In genomic region chr14:57961861-57962260, GRCm38 (mm10) we compare ENCODE assay signal across 17 mouse cellular contexts. TPM values are rescaled to one million over a fixed set of nuclear protein-coding genes. Genes with fewer than 3 reads are reported as not detected.
DNase-seq lines count a peak whose midpoint lies in the region; ATAC-seq and TF ChIP-seq lines count a peak whose summit lies in the region.
"Had no signal": no experiment of that assay in that cellular context is flagged by ENCODE, and none has a peak within 500 bp of the region (broad histone marks: within the 10 kb centered on the region; RNA-seq: fewer than 3 reads in every experiment).

No protein-coding gene starts in this region.

- H3K9ac ChIP-seq in kidney, embryonic 15.5 days: no peak overlapping the region
- no peak overlapping the region for H3K9ac ChIP-seq in midbrain, embryonic 15.5 days
- H3K9ac ChIP-seq: embryonic facial prominence, embryonic 12.5 days; liver, embryonic 14.5 days; midbrain, embryonic 12.5 days had no signal

- H3K4me1 ChIP-seq in kidney, adult 2 months (ENCODE audit: control insufficient read depth, insufficient read depth, low read length): peaks cover 8% of the 10 kb centered on the region; the same call in 1 of the 2 replicates
- H3K4me1 ChIP-seq in kidney, embryonic 15.5 days: no peaks in the 10 kb centered on the region
- no peaks in the 10 kb centered on the region for H3K4me1 ChIP-seq in cerebellum, adult 2 months (ENCODE audit: control insufficient read depth, insufficient read depth, low read length)
- H3K4me1 ChIP-seq in midbrain, embryonic 15.5 days: no peaks in the 10 kb centered on the region
- H3K4me1 ChIP-seq: embryonic facial prominence, embryonic 12.5 days; midbrain, embryonic 12.5 days had no signal

- TF ChIP-seq CTCF in kidney, adult 2 months (conservative IDR thresholded peaks at IDR 0.05; ENCODE audit: insufficient read depth, insufficient read length, low read depth, low read length): no peak
- no peak for TF ChIP-seq CTCF in cerebellum, adult 2 months (IDR thresholded peaks at IDR 0.05; ENCODE audit: borderline replicate concordance, insufficient read depth, low read depth, low read length)

- peak; percentile 74 for DNase-seq in kidney, adult 2 months
- peak; percentile 20 for DNase-seq in adrenal gland, postnatal 25 days
- peak; percentile 42 to 66 for DNase-seq in kidney, postnatal 36 days
- DNase-seq in yolk sac, embryonic 10.5 days (ENCODE audit: low spot score): peak; percentile 53
- DNase-seq in cerebellum, adult 2 months: no peak
- DNase-seq: cerebellum, postnatal 36 days; lung, postnatal 4 days; retina, postnatal 1 day had no signal

- no peak for ATAC-seq in kidney, embryonic 15.5 days (replicated peaks; ENCODE audit: low FRiP score)
- ATAC-seq in midbrain, embryonic 15.5 days (replicated peaks): no peak
- ATAC-seq: CD4-positive, CD25-positive, alpha-beta regulatory T cell, adult 4 months; inflammation-experienced regulatory T-cells, adult 6 months had no signal

- H3K9me3 ChIP-seq in kidney, embryonic 15.5 days (replicated peaks): no peaks in the 10 kb centered on the region
- no peaks in the 10 kb centered on the region for H3K9me3 ChIP-seq in midbrain, embryonic 15.5 days
- H3K9me3 ChIP-seq: embryonic facial prominence, embryonic 12.5 days; heart, embryonic 12.5 days; midbrain, embryonic 12.5 days had no signal

- H3K27me3 ChIP-seq in kidney, adult 2 months (replicated peaks; ENCODE audit: control insufficient read depth, insufficient read depth, low read length): no peaks in the 10 kb centered on the region
- H3K27me3 ChIP-seq in kidney, embryonic 15.5 days: no peaks in the 10 kb centered on the region
- no peaks in the 10 kb centered on the region for H3K27me3 ChIP-seq in cerebellum, adult 2 months (ENCODE audit: control insufficient read depth, insufficient read depth, low read length)
- no peaks in the 10 kb centered on the region for H3K27me3 ChIP-seq in midbrain, embryonic 15.5 days (replicated peaks)
- H3K27me3 ChIP-seq: embryonic facial prominence, embryonic 12.5 days; heart, embryonic 12.5 days; midbrain, embryonic 12.5 days had no signal

- no peaks in the 10 kb centered on the region for H3K36me3 ChIP-seq in kidney, adult 2 months (ENCODE audit: control insufficient read depth, insufficient read depth, low read length)
- no peaks in the 10 kb centered on the region for H3K36me3 ChIP-seq in kidney, embryonic 15.5 days
- no peaks in the 10 kb centered on the region for H3K36me3 ChIP-seq in midbrain, embryonic 15.5 days (replicated peaks)

- no peak for TF ChIP-seq POLR2A in kidney, adult 2 months (IDR thresholded peaks at IDR 0.05; ENCODE audit: low read depth, low read length)
- TF ChIP-seq POLR2A in cerebellum, adult 2 months (IDR thresholded peaks at IDR 0.05; ENCODE audit: borderline replicate concordance, insufficient read depth, low read length): no peak

- H3K4me3 ChIP-seq in kidney, adult 2 months (ENCODE audit: insufficient read depth, low read depth, low read length): no peak overlapping the region
- H3K4me3 ChIP-seq in kidney, embryonic 15.5 days (replicated peaks): no peak overlapping the region
- H3K4me3 ChIP-seq in cerebellum, adult 2 months (replicated peaks; ENCODE audit: insufficient read depth, low read depth, low read length): no peak overlapping the region
- H3K4me3 ChIP-seq in midbrain, embryonic 15.5 days: no peak overlapping the region
- H3K4me3 ChIP-seq: embryonic facial prominence, embryonic 12.5 days; heart, embryonic 12.5 days; midbrain, embryonic 12.5 days; myocyte had no signal

- 30% methylated on average over 4 of the region's 4 CpGs for WGBS in kidney, adult 2 months
- 55% methylated on average over 4 of the region's 4 CpGs for WGBS in kidney, embryonic 15.5 days
- WGBS in cerebellum, adult 2 months: 80% methylated on average over 4 of the region's 4 CpGs
- WGBS in midbrain, embryonic 15.5 days: 65% methylated on average over 4 of the region's 4 CpGs

- no peak overlapping the region for H3K27ac ChIP-seq in kidney, adult 2 months (ENCODE audit: insufficient read depth, low read depth, low read length)
- H3K27ac ChIP-seq in kidney, embryonic 15.5 days: no peak overlapping the region
- no peak overlapping the region for H3K27ac ChIP-seq in cerebellum, adult 2 months (ENCODE audit: insufficient read depth, low read length)
- no peak overlapping the region for H3K27ac ChIP-seq in midbrain, embryonic 15.5 days
- H3K27ac ChIP-seq: embryonic facial prominence, embryonic 12.5 days; liver, embryonic 14.5 days; midbrain, embryonic 12.5 days had no signal

- no peak overlapping the region for H3K4me2 ChIP-seq in kidney, embryonic 15.5 days
- no peak overlapping the region for H3K4me2 ChIP-seq in midbrain, embryonic 15.5 days
- H3K4me2 ChIP-seq: embryonic facial prominence, embryonic 12.5 days; heart, embryonic 12.5 days; midbrain, embryonic 12.5 days had no signal

RNA-seq across cellular contexts. Expression of gene Micu2, which starts 37.2 kb away (rescaled TPM):
- 20.8 and 24.8 TPM in 2 replicates for polyA plus RNA-seq in kidney, adult 2 months (2012; rRNA removed)
- polyA plus RNA-seq in kidney, embryonic 15.5 days (2015; fragmentation: Nextera tagmentation; extraction: Ambion mirVana): 82.2 and 86.3 TPM in 2 replicates
- total RNA-seq in adrenal gland, postnatal 25 days (2021): 49.1 and 70.1 TPM in 2 replicates
- 19.8 and 21.3 TPM in 2 replicates for polyA plus RNA-seq in cerebellum, adult 2 months (2012; rRNA removed)
- polyA plus RNA-seq in midbrain, embryonic 15.5 days (2015; fragmentation: Nextera tagmentation; extraction: Ambion mirVana): 69.3 and 70.7 TPM in 2 replicates

Comparison
In these comparisons a context has a peak if more than half of its experiments do, and no peak if none do; other contexts are left out.
1. DNase-seq: peak in kidney, adult 2 months (single experiment), adrenal gland, postnatal 25 days (single experiment), kidney, postnatal 36 days (2 of 2) and yolk sac, embryonic 10.5 days (single experiment); none in cerebellum, adult 2 months (0 of 2).